Mouse (Mus musculus) ES-E14 (cell line): ENCODE data around the gene Gm9945.

Source experiments
- MAFK ChIP-seq: IDR thresholded peaks from 2 replicates; pipeline ENCODE4 v1.6.1; 2014; ENCODE audit warnings: mild to moderate bottlenecking, low read depth, low read length, inconsistent platforms; ENCODE audit not compliant: insufficient read depth
- ZC3H11A ChIP-seq: IDR thresholded peaks from 2 replicates; pipeline ENCODE4 v1.6.1; 2012; ENCODE audit warnings: low read depth, mild to moderate bottlenecking, inconsistent platforms, low read length, borderline replicate concordance

DNA sequence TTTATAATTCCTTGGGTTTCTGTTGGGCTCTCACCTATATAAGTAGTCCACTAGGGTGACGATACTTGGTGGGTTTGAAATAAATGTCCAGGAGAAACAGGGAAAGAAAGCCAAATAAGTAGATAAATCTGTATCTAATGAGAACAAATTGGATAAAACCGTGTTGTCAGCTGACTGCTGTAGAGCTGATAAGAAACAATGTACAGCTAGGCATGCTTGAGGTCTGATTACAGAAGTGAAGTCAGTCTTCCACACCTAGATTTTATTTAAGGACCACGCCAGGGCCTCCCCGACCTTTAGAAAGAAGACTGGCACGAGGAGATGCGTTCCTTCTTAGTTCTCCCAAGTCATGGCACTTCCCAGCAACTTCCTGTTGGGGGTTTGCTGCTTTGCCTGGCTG lies 46.9 kb upstream of the Gm9945 start:
- no peak for TF ChIP-seq MAFK
- TF ChIP-seq ZC3H11A = no peak
